Mouse (Mus musculus) erythroid progenitor cell, adult 5-6 weeks (primary cell): Measurements from ENCODE around the gene Tacc3. TPM values are rescaled to one million over a fixed set of nuclear protein-coding genes. Genes with fewer than 3 reads are reported as not detected.

Experiments
- ATAC-seq: replicated peaks from 2 replicates; pipeline ENCODE4 v1.8.0; 2016; ENCODE audit warnings: moderate number of reproducible peaks, mild to moderate bottlenecking, moderate TSS enrichment, inconsistent platforms; ENCODE audit not compliant: poor library complexity, low FRiP score, severe bottlenecking
- total RNA-seq, 2 experiments: library from RNA; stranded (forward) in 1 of 2; stranded (reverse) in 1 of 2; fragments of 150-400 nt in 1 of 2; fragments of 186-747, 209-891 nt in 1 of 2; gene quantifications; 2 replicates each; pipeline versions ENCODE4 v1.2.3 to v1.2.4; 2015 to 2017; ENCODE audit warnings: low replicate concordance in 2 of 2

Tacc3 gene
- total RNA-seq, 2 experiments from 2014 or later: 404 to 682 TPM

GRCm38 (mm10) chr5:33718460-33718859, 60.5 kb downstream of the Tacc3 start:
- ATAC-seq: no peak

GRCm38 (mm10) chr5:33720852-33721490, 63.0 kb downstream of the Tacc3 start:
- no peak for ATAC-seq

- ATAC-seq: no peak
Measured at GRCm38 (mm10) chr5:33721541-33722265, 63.8 kb downstream of the Tacc3 start, which contains the start of gene Fgfr3. Fgfr3 (plus strand) TSS chr5:33721674.

- no peak for ATAC-seq
Measured at GRCm38 (mm10) chr5:33722266-33723018, 64.5 kb downstream of the Tacc3 start.

- no peak for ATAC-seq
Measured at GRCm38 (mm10) chr5:33723019-33723640, 65.2 kb downstream of the Tacc3 start.

- no peak for ATAC-seq
Measured at GRCm38 (mm10) chr5:33723641-33724465, 65.9 kb downstream of the Tacc3 start.

GRCm38 (mm10) chr5:33726081-33726647, 68.2 kb downstream of the Tacc3 start:
- ATAC-seq: no peak

- ATAC-seq: no peak
Measured at GRCm38 (mm10) chr5:33726891-33727290, 69.0 kb downstream of the Tacc3 start.

Other genes starting within 250 kb of the Tacc3 start
- gene Nkx1-1, start 224.2 kb upstream of the Tacc3 start, total RNA-seq (2015; ENCODE audit: low replicate concordance): not detected in 2 replicates
- not detected in 2 replicates for gene Nkx1-1, start 224.2 kb upstream of the Tacc3 start, total RNA-seq (2017; ENCODE audit: low replicate concordance)
- 8.0 and 9.7 TPM in 2 replicates for gene Fam53a, start 28.5 kb upstream of the Tacc3 start, total RNA-seq (2015; ENCODE audit: low replicate concordance)
- 3.0 and 29.2 TPM in 2 replicates for gene Fam53a, start 28.5 kb upstream of the Tacc3 start, total RNA-seq (2017; ENCODE audit: low replicate concordance)
- not detected in 2 replicates for gene Gm9903, start 28.2 kb upstream of the Tacc3 start, total RNA-seq (2015; ENCODE audit: low replicate concordance)
- 0.77 TPM in 1 of 2 replicates, not detected in the other for gene Gm9903, start 28.2 kb upstream of the Tacc3 start, total RNA-seq (2017; ENCODE audit: low replicate concordance)
- 377 and 483 TPM in 2 replicates for gene Slbp, start 5.6 kb upstream of the Tacc3 start, total RNA-seq (2015; ENCODE audit: low replicate concordance)
- gene Slbp, start 5.6 kb upstream of the Tacc3 start, total RNA-seq (2017; ENCODE audit: low replicate concordance): 503 and 597 TPM in 2 replicates
- 44.4 and 49.4 TPM in 2 replicates for gene Tmem129, start 288 bp downstream of the Tacc3 start, total RNA-seq (2015; ENCODE audit: low replicate concordance)
- 28.2 and 37.7 TPM in 2 replicates for gene Tmem129, start 288 bp downstream of the Tacc3 start, total RNA-seq (2017; ENCODE audit: low replicate concordance)
- not detected in 2 replicates for gene Fgfr3, start 63.5 kb downstream of the Tacc3 start, total RNA-seq (2015; ENCODE audit: low replicate concordance)
- not detected in 2 replicates for gene Fgfr3, start 63.5 kb downstream of the Tacc3 start, total RNA-seq (2017; ENCODE audit: low replicate concordance)
- gene Letm1, start 124.7 kb downstream of the Tacc3 start, total RNA-seq (2015; ENCODE audit: low replicate concordance): 7.6 and 13.8 TPM in 2 replicates
- 8.3 and 13.4 TPM in 2 replicates for gene Letm1, start 124.7 kb downstream of the Tacc3 start, total RNA-seq (2017; ENCODE audit: low replicate concordance)
- 111 and 127 TPM in 2 replicates for gene Nsd2, start 162.6 kb downstream of the Tacc3 start, total RNA-seq (2015; ENCODE audit: low replicate concordance)
- gene Nsd2, start 162.6 kb downstream of the Tacc3 start, total RNA-seq (2017; ENCODE audit: low replicate concordance): 243 and 248 TPM in 2 replicates